Mouse (Mus musculus) midbrain, postnatal 0 days (tissue): Measurements from ENCODE around the gene Mfsd11. TPM values are rescaled to one million over a fixed set of nuclear protein-coding genes. Genes with fewer than 3 reads are reported as not detected.

ENCODE experiments used
- ATAC-seq: fragments of 200-750 bp; cut with Nextera tagmentation; 2 replicates; pipeline ENCODE4 v1.8.0; 2017; ENCODE audit warnings: moderate number of reproducible peaks, mild to moderate bottlenecking, moderate TSS enrichment, moderate library complexity; ENCODE audit not compliant: low FRiP score
- DNase-seq: peaks from one replicate; pipeline ENCODE4 v3.0.0-alpha.2; 2015; ENCODE audit warnings: low spot score
- H3K27ac ChIP-seq: fragments of 300-500 bp; sonication (generic); 2 replicates; pipeline ENCODE4 v1.5.1; 2014; ENCODE audit warnings: low read depth, mild to moderate bottlenecking, low read length, mixed read lengths
- H3K27me3 ChIP-seq: fragments of 300-500 bp; sonication (generic); 2 replicates; pipeline ENCODE4 v1.6.1; 2014; ENCODE audit warnings: low read length, control low read depth, mixed read lengths; ENCODE audit not compliant: insufficient read depth
- H3K36me3 ChIP-seq: fragments of 300-500 bp; sonication (generic); 2 replicates; pipeline ENCODE4 v1.6.1; 2014; ENCODE audit warnings: low read length, control low read depth, mixed read lengths; ENCODE audit not compliant: insufficient read depth
- H3K4me1 ChIP-seq: fragments of 300-500 bp; sonication (generic); 2 replicates; pipeline ENCODE4 v1.6.1; 2014; ENCODE audit warnings: mild to moderate bottlenecking, control low read depth, antibody characterized with exemption, low read length, mixed read lengths; ENCODE audit not compliant: insufficient read depth
- H3K4me2 ChIP-seq: fragments of 300-500 bp; sonication (generic); 2 replicates; pipeline ENCODE4 v1.6.1; 2014; ENCODE audit warnings: low read depth, mild to moderate bottlenecking, low read length, mixed read lengths; ENCODE audit not compliant: poor library complexity, severe bottlenecking
- H3K4me3 ChIP-seq: fragments of 300-500 bp; sonication (generic); 2 replicates; pipeline ENCODE4 v1.5.1; 2014; ENCODE audit warnings: low read depth, mild to moderate bottlenecking, low read length, moderate library complexity
- H3K9ac ChIP-seq: fragments of 300-500 bp; sonication (generic); replicated peaks from 2 replicates; pipeline ENCODE4 v1.6.1; 2014; ENCODE audit warnings: mild to moderate bottlenecking, low read length, moderate library complexity, mixed read lengths; ENCODE audit not compliant: poor library complexity, severe bottlenecking
- H3K9me3 ChIP-seq: fragments of 300-500 bp; sonication (generic); 2 replicates; pipeline ENCODE4 v1.6.1; 2016; ENCODE audit warnings: low read length, control low read depth
- CTCF ChIP-seq: IDR thresholded peaks from 2 replicates; pipeline ENCODE4 v1.5.1; 2016; ENCODE audit warnings: antibody characterized with exemption, mild to moderate bottlenecking
- WGBS: fragments of 180-500 bp; shearing (Covaris S2); extraction: QIAGEN DNeasy Blood & Tissue Kit; methylation state at CpG from one replicate; pipeline ENCODE4 v1.1.7; 2014; 5-methylcytosine and 5-hydroxymethylcytosine counted together
- polyA plus RNA-seq: library from polyadenylated mRNA; unstranded; fragments of >200 nt; fragmentation: Nextera tagmentation; extraction: Ambion mirVana; gene quantifications from 2 replicates; pipeline ENCODE4 v1.2.1, GENCODE M21; 2015
- total RNA-seq: library from RNA; depleted of rRNA; stranded (reverse); fragments of >200 nt; gene quantifications from 2 replicates; pipeline ENCODE4 v1.2.3, GENCODE M21; 2014

The Mfsd11 gene
- total and polyA plus RNA-seq, 2 experiments from 2014 or later = 36.0 to 64.1 TPM

DNA sequence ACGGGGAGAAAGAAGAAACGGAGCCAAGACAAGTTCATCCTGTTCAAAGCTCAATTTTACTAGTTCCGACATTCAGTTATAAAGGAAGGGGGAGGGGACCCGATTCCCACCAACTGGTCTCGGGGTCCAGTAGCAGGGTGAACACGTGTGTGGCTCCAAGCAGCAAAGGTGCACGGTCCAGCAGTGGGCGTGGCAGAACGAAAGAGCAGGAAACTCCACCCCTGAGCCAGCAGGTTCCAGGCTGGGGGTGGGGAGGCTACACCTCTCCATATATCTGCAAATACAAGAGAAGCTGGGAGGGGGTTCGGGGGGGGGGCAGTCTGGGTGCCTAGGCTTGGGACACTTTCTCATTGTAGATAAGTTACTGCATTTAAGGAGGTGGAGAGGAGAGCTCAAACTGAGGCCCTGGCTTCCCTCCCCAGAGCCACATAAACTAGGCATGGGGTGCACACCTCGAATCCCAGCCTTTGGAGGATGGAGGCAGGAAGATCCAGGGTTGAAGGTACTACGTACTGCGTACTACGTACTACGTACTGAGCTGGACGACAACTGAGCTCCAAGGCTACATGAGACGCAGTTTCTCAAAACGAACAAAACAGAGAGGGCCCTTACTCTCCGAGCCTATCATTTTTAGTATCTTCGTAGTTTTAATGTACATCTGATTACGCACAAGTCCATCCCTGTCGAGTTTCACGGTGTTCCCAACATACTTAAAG is 53.7 kb downstream of the Mfsd11 start:
- TF ChIP-seq CTCF = no peak
- 0 out of 2 replicates have a peak overlapping the region, but pooled peaks have one; percentile 6 for H3K4me3 ChIP-seq
- H3K27ac ChIP-seq = no peak overlapping the region
- H3K4me2 ChIP-seq = peak overlapping the region; percentile 33; the same call in 1 of the 2 replicates
- ATAC-seq (no peak), DNase-seq (no peak)
- H3K27me3 ChIP-seq = no peaks in the 10 kb centered on the region; the same call in 1 of the 2 replicates
- 3% methylated on average over 23 of the region's 23 CpGs for WGBS
- no peaks in the 10 kb centered on the region for H3K9me3 ChIP-seq
- no peaks in the 10 kb centered on the region for H3K4me1 ChIP-seq
- no peak overlapping the region for H3K9ac ChIP-seq
- H3K36me3 ChIP-seq = no peaks in the 10 kb centered on the region

DNA sequence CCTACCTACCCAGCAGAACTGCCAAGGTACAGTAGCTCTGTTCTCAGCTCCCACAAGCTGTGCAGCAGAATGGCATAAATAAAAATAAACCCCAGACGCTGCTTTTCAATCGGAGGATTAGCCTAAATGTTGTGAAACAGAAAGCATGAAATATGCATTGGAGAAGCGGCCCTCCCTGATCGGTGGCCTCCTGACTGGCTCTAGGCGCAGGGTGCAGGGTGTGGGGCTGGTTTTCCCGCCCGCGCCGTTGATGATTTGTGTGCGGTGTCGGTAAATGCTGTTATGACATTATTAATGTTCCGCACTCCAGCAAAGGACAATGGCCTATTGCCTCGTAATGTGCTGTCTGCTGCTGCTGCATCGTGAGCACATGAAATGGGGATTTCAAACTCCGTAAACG is 61.3 kb downstream of the Mfsd11 start:
- 0 out of 2 replicates have a peak overlapping the region, but pooled peaks have one; percentile 20 for H3K4me2 ChIP-seq

DNA sequence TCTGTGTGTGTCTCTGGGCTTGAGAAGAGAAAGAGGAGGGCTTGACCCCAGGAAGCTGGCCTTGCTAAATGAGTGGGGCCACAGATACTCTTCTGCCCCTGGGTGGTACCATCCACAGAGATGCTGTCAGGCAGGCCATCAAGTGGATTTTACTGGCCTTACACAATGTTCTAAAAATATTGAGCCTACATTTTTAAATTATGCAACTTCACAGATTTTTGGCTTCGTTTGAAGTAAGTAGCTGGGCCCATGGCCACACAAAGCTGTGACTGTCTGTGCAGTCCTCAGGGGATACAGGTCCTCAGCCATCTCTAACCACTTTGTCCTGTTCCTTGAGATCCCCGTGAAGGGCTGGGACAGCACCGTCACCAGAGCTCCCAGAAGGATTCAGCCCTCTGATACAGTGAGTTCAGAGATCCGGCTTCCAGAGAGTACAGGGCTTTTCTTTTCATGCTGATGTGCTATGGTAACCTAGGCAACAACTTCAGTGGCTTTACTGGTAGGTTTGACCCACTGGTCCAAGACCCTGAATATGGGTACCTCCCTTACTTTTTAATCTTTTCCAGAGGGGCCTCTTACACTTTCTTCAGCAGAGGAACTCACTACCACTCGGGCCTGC is 62.1 kb downstream of the Mfsd11 start:
- DNase-seq (no peak), ATAC-seq (no peak)
- no peak for TF ChIP-seq CTCF
- no peak overlapping the region for H3K4me3 ChIP-seq
- H3K9ac ChIP-seq = no peak overlapping the region
- WGBS = 42% methylated on average over 5 of the region's 5 CpGs
- H3K27ac ChIP-seq = no peak overlapping the region
- no peaks in the 10 kb centered on the region for H3K27me3 ChIP-seq
- H3K4me2 ChIP-seq = no peak overlapping the region
- no peaks in the 10 kb centered on the region for H3K36me3 ChIP-seq
- H3K9me3 ChIP-seq = no peaks in the 10 kb centered on the region
- peaks cover 8% of the 10 kb centered on the region for H3K4me1 ChIP-seq

More for the DNA sequence above, 61.3 kb downstream of the Mfsd11 start:
- Histone ChIP-seq H3K4me3 (no peak overlapping the region), H3K9ac (0 out of 2 replicates have a peak overlapping the region, but pooled peaks have one; percentile 33), H3K27me3 (no peaks in the 10 kb centered on the region), H3K36me3 (no peaks in the 10 kb centered on the region), H3K4me1 (peaks cover 8% of the 10 kb centered on the region), H3K9me3 (no peaks in the 10 kb centered on the region), H3K27ac (0 out of 2 replicates have a peak overlapping the region, but pooled peaks have one; percentile 12)
- no peak for TF ChIP-seq CTCF
- no peak for ATAC-seq
- 27% methylated on average over 16 of the region's 16 CpGs for WGBS
- DNase-seq = no peak

DNA sequence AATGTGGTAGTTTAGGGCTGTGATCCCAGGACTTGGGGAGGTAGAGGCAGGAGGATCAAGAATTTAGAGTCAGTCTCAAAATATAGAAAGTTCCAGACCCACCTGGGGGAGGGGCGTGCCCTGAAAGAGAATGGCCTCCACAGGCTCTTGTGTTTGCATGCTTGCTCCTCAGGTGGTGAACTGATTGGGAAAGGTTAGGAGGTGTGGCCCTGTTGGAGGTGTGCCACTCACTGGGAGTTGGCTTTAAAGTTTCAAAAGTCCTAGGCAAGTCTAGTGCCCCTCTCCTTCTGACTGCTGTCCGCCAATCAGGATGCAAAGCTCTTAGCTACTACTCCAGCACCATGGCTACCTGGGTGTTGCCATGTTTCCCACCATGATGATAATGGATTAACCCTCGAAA is 63.0 kb downstream of the Mfsd11 start:
- no peak overlapping the region for H3K9ac ChIP-seq
- no peaks in the 10 kb centered on the region for H3K9me3 ChIP-seq
- DNase-seq (no peak), ATAC-seq (no peak)
- H3K36me3 ChIP-seq = no peaks in the 10 kb centered on the region
- no peaks in the 10 kb centered on the region for H3K27me3 ChIP-seq
- 92% methylated on average over 3 of the region's 3 CpGs for WGBS
- H3K4me1 ChIP-seq = peaks cover 8% of the 10 kb centered on the region
- no peak for TF ChIP-seq CTCF
- no peak overlapping the region for H3K4me3 ChIP-seq
- no peak overlapping the region for H3K27ac ChIP-seq
- H3K4me2 ChIP-seq = no peak overlapping the region

DNA sequence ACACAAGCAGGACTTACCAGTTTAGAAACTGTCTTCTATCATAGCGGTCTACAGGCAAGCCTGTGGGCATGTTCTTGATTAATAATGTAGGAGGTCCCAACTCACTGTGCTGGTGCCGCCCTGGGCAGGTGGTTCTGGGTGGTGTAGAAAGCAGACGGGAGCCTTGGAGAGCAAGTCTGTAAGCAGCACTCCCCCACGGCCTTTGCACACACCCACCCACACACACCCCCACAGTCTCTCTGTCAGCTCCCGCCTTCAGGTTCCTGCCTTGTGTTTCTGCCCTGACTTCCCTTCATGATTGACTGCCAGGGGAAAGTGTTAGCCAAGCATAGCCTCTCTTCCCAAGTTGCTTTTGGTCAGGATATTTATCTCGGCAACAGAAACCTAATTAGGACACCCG is 65.1 kb downstream of the Mfsd11 start:
- ATAC-seq (no peak), DNase-seq (no peak)
- no peaks in the 10 kb centered on the region for H3K9me3 ChIP-seq
- no peaks in the 10 kb centered on the region for H3K36me3 ChIP-seq
- H3K4me2 ChIP-seq = no peak overlapping the region
- H3K27me3 ChIP-seq = no peaks in the 10 kb centered on the region
- WGBS = 51% methylated on average over 7 of the region's 7 CpGs
- H3K9ac ChIP-seq = no peak overlapping the region
- no peak overlapping the region for H3K27ac ChIP-seq
- no peak for TF ChIP-seq CTCF
- H3K4me1 ChIP-seq = peaks cover 16% of the 10 kb centered on the region
- no peak overlapping the region for H3K4me3 ChIP-seq
